Mouse (Mus musculus): ENCODE measurements around the gene Slc1a3. TPM values are rescaled to one million over a fixed set of nuclear protein-coding genes. Genes with fewer than 3 reads are reported as not detected.
"Not testable (repeated sequence)": the region's sequence is repeated elsewhere in the genome, so short reads cannot be mapped to it uniquely, and the experiment has no call there.

The Slc1a3 gene
- polyA plus RNA-seq, 1 experiment: 0.02 TPM

- H3K4me3 ChIP-seq (replicated peaks): no peak overlapping the region
- H3K27me3 ChIP-seq (replicated peaks): peaks cover 36% of the 10 kb centered on the region
- H3K9me3 ChIP-seq: 0 out of 2 replicates have a peak, but pooled peaks cover 6% of the 10 kb centered on the region
- H3K4me1 ChIP-seq: peaks cover 10% of the 10 kb centered on the region
- H3K36me3 ChIP-seq (replicated peaks; ENCODE audit: low read length): no peaks in the 10 kb centered on the region
- TF ChIP-seq GATA1 (IDR thresholded peaks at IDR 0.05; ENCODE audit: borderline replicate concordance, low read length) (no peak), FLI1 (IDR thresholded peaks at IDR 0.05; ENCODE audit: low read length) (no peak)
Measured at GRCm38 (mm10) chr15:8711630-8712310, 1.2 kb upstream of the Slc1a3 start.

- no peaks in the 10 kb centered on the region for H3K36me3 ChIP-seq (replicated peaks; ENCODE audit: low read length)
- TF ChIP-seq GATA1 (IDR thresholded peaks at IDR 0.05; ENCODE audit: borderline replicate concordance, low read length) (no peak), FLI1 (IDR thresholded peaks at IDR 0.05; ENCODE audit: low read length) (no peak)
- peaks cover 39% of the 10 kb centered on the region for H3K27me3 ChIP-seq (replicated peaks)
- 0 out of 2 replicates have a peak, but pooled peaks cover 6% of the 10 kb centered on the region for H3K9me3 ChIP-seq
- peak overlapping the region; percentile 72 for H3K4me3 ChIP-seq (replicated peaks)
- peaks cover 10% of the 10 kb centered on the region for H3K4me1 ChIP-seq
Measured at GRCm38 (mm10) chr15:8709578-8709977, 986 bp downstream of the Slc1a3 start.

GRCm38 (mm10) chr15:8706613-8707012 lies 4.0 kb downstream of the Slc1a3 start:
- H3K36me3 ChIP-seq (replicated peaks; ENCODE audit: low read length): no peaks in the 10 kb centered on the region
- TF ChIP-seq FLI1 (IDR thresholded peaks at IDR 0.05; ENCODE audit: low read length) (no peak), GATA1 (IDR thresholded peaks at IDR 0.05; ENCODE audit: borderline replicate concordance, low read length) (no peak)
- H3K27me3 ChIP-seq (replicated peaks): peaks cover 34% of the 10 kb centered on the region
- 0 out of 2 replicates have a peak, but pooled peaks cover 6% of the 10 kb centered on the region for H3K9me3 ChIP-seq
- H3K4me3 ChIP-seq (replicated peaks): no peak overlapping the region
- peaks cover 10% of the 10 kb centered on the region for H3K4me1 ChIP-seq

GRCm38 (mm10) chr15:8706178-8706577 lies 4.4 kb downstream of the Slc1a3 start:
- Histone ChIP-seq H3K4me3 (replicated peaks) (no peak overlapping the region), H3K36me3 (replicated peaks; ENCODE audit: low read length) (no peaks in the 10 kb centered on the region), H3K27me3 (replicated peaks) (peaks cover 32% of the 10 kb centered on the region)

GRCm38 (mm10) chr15:8705560-8705959 lies 5.0 kb downstream of the Slc1a3 start:
- H3K4me3 ChIP-seq (replicated peaks); H3K36me3 ChIP-seq (replicated peaks; ENCODE audit: low read length); H3K9me3 ChIP-seq; H3K4me1 ChIP-seq: not testable (repeated sequence)
- H3K27me3 ChIP-seq (replicated peaks): peaks cover 27% of the 10 kb centered on the region

More at GRCm38 (mm10) chr15:8706178-8706577, 4.4 kb downstream of the Slc1a3 start:
- Histone ChIP-seq H3K4me1 (peaks cover 10% of the 10 kb centered on the region), H3K9me3 (0 out of 2 replicates have a peak, but pooled peaks cover 6% of the 10 kb centered on the region)
- TF ChIP-seq FLI1 (IDR thresholded peaks at IDR 0.05; ENCODE audit: low read length) (no peak), GATA1 (IDR thresholded peaks at IDR 0.05; ENCODE audit: borderline replicate concordance, low read length) (no peak)

- TF ChIP-seq FLI1 (IDR thresholded peaks at IDR 0.05; ENCODE audit: low read length) (no peak), GATA1 (IDR thresholded peaks at IDR 0.05; ENCODE audit: borderline replicate concordance, low read length) (no peak)
- Histone ChIP-seq H3K4me3 (replicated peaks) (no peak overlapping the region), H3K27me3 (replicated peaks) (no peaks in the 10 kb centered on the region), H3K36me3 (replicated peaks; ENCODE audit: low read length) (no peaks in the 10 kb centered on the region), H3K9me3 (no peaks in the 10 kb centered on the region), H3K4me1 (no peaks in the 10 kb centered on the region)
Measured at GRCm38 (mm10) chr15:8697976-8698375, 12.6 kb downstream of the Slc1a3 start.

- H3K4me3 ChIP-seq (replicated peaks): no peak overlapping the region
- TF ChIP-seq FLI1 (IDR thresholded peaks at IDR 0.05; ENCODE audit: low read length): no peak
- TF ChIP-seq GATA1 (IDR thresholded peaks at IDR 0.05; ENCODE audit: borderline replicate concordance, low read length): no peak
- H3K27me3 ChIP-seq (replicated peaks): no peaks in the 10 kb centered on the region
- no peaks in the 10 kb centered on the region for H3K4me1 ChIP-seq
- no peaks in the 10 kb centered on the region for H3K9me3 ChIP-seq
- H3K36me3 ChIP-seq (replicated peaks; ENCODE audit: low read length): no peaks in the 10 kb centered on the region
Measured at GRCm38 (mm10) chr15:8697500-8697899, 13.1 kb downstream of the Slc1a3 start.

- H3K27me3 ChIP-seq (replicated peaks); H3K9me3 ChIP-seq; H3K36me3 ChIP-seq (replicated peaks; ENCODE audit: low read length); H3K4me1 ChIP-seq; H3K4me3 ChIP-seq (replicated peaks): not testable (repeated sequence)
Measured at GRCm38 (mm10) chr15:8690141-8690540, 20.4 kb downstream of the Slc1a3 start.

- H3K27me3 ChIP-seq (replicated peaks): no peaks in the 10 kb centered on the region
- no peaks in the 10 kb centered on the region for H3K9me3 ChIP-seq
- no peaks in the 10 kb centered on the region for H3K36me3 ChIP-seq (replicated peaks; ENCODE audit: low read length)
- H3K4me3 ChIP-seq (replicated peaks): no peak overlapping the region
- TF ChIP-seq FLI1 (IDR thresholded peaks at IDR 0.05; ENCODE audit: low read length): no peak
- no peak for TF ChIP-seq GATA1 (IDR thresholded peaks at IDR 0.05; ENCODE audit: borderline replicate concordance, low read length)
- H3K4me1 ChIP-seq: no peaks in the 10 kb centered on the region
Measured at GRCm38 (mm10) chr15:8686846-8687245, 23.7 kb downstream of the Slc1a3 start.

- no peak overlapping the region for H3K4me3 ChIP-seq (replicated peaks)
- H3K36me3 ChIP-seq (replicated peaks; ENCODE audit: low read length): no peaks in the 10 kb centered on the region
- H3K4me1 ChIP-seq: no peaks in the 10 kb centered on the region
- no peaks in the 10 kb centered on the region for H3K9me3 ChIP-seq
- no peaks in the 10 kb centered on the region for H3K27me3 ChIP-seq (replicated peaks)
- no peak for TF ChIP-seq GATA1 (IDR thresholded peaks at IDR 0.05; ENCODE audit: borderline replicate concordance, low read length)
- no peak for TF ChIP-seq FLI1 (IDR thresholded peaks at IDR 0.05; ENCODE audit: low read length)
Measured at GRCm38 (mm10) chr15:8685506-8685905, 25.1 kb downstream of the Slc1a3 start.

GRCm38 (mm10) chr15:8684263-8684662 lies 26.3 kb downstream of the Slc1a3 start:
- H3K4me1 ChIP-seq: no peaks in the 10 kb centered on the region
- H3K9me3 ChIP-seq: no peaks in the 10 kb centered on the region

More at GRCm38 (mm10) chr15:8684263-8684662, 26.3 kb downstream of the Slc1a3 start:
- no peak overlapping the region for H3K4me3 ChIP-seq (replicated peaks)
- no peaks in the 10 kb centered on the region for H3K27me3 ChIP-seq (replicated peaks)
- H3K36me3 ChIP-seq (replicated peaks; ENCODE audit: low read length): no peaks in the 10 kb centered on the region
- TF ChIP-seq FLI1 (IDR thresholded peaks at IDR 0.05; ENCODE audit: low read length): no peak
- TF ChIP-seq GATA1 (IDR thresholded peaks at IDR 0.05; ENCODE audit: borderline replicate concordance, low read length): no peak
